Mouse (Mus musculus): ENCODE measurements around the gene Celf1. TPM values are rescaled to one million over a fixed set of nuclear protein-coding genes. Genes with fewer than 3 reads are reported as not detected.

Gene Celf1
- polyA plus RNA-seq, 1 experiment: 25.0 TPM

DNA sequence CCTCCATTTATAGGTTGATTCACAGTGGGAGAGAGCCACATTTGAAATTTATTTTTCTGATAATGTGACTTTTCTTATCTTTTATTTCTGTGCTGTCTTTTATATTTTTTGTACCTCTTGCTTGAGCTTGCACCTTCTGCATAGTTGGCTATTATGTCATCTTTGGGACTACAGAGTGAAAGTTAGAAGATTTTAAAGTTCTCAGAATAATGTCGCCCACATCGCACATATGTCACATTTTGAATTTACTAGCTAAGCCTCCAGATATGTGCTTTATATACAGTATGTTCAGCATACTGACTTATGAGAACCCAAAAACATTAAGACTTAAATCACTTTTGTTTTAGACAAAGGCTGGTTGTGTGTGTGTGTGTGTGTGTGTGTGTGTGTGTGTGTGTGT lies 19.8 kb downstream of the Celf1 start:
- Histone ChIP-seq H3K27ac (ENCODE audit: insufficient read depth, low read depth, low read length) (no peak overlapping the region), H3K4me1 (ENCODE audit: control insufficient read depth, insufficient read depth, insufficient read length, low read length) (peaks cover 1% of the 10 kb centered on the region; the same call in 1 of the 2 replicates), H3K27me3 (ENCODE audit: control insufficient read depth, insufficient read depth, low read length) (no peaks in the 10 kb centered on the region), H3K36me3 (ENCODE audit: control insufficient read depth, insufficient read depth, low read length) (peaks cover 4% of the 10 kb centered on the region; the same call in 1 of the 2 replicates), H3K4me3 (ENCODE audit: low read depth, low read length) (no peak overlapping the region)
- WGBS: 90% methylated on average over 2 of the region's 2 CpGs
- TF ChIP-seq CTCF (IDR thresholded peaks at IDR 0.05; ENCODE audit: extremely low read depth, insufficient read length, insufficient replicate concordance, low read depth, low read length): no peak
- no peak for TF ChIP-seq POLR2A (IDR thresholded peaks at IDR 0.05; ENCODE audit: low read depth, low read length)

GRCm38 (mm10) chr2:90963304-90963703 lies 23.1 kb downstream of the Celf1 start:
- 79% methylated on average over 1 of the region's 1 CpGs for WGBS
- H3K36me3 ChIP-seq (ENCODE audit: control insufficient read depth, insufficient read depth, low read length): peaks cover 4% of the 10 kb centered on the region; the same call in 1 of the 2 replicates
- H3K4me3 ChIP-seq (ENCODE audit: low read depth, low read length): no peak overlapping the region
- no peaks in the 10 kb centered on the region for H3K27me3 ChIP-seq (ENCODE audit: control insufficient read depth, insufficient read depth, low read length)
- no peak overlapping the region for H3K27ac ChIP-seq (ENCODE audit: insufficient read depth, low read depth, low read length)
- TF ChIP-seq CTCF (IDR thresholded peaks at IDR 0.05; ENCODE audit: extremely low read depth, insufficient read length, insufficient replicate concordance, low read depth, low read length): no peak
- no peak for TF ChIP-seq POLR2A (IDR thresholded peaks at IDR 0.05; ENCODE audit: low read depth, low read length)
- no peaks in the 10 kb centered on the region; the same call in 1 of the 2 replicates for H3K4me1 ChIP-seq (ENCODE audit: control insufficient read depth, insufficient read depth, insufficient read length, low read length)

DNA sequence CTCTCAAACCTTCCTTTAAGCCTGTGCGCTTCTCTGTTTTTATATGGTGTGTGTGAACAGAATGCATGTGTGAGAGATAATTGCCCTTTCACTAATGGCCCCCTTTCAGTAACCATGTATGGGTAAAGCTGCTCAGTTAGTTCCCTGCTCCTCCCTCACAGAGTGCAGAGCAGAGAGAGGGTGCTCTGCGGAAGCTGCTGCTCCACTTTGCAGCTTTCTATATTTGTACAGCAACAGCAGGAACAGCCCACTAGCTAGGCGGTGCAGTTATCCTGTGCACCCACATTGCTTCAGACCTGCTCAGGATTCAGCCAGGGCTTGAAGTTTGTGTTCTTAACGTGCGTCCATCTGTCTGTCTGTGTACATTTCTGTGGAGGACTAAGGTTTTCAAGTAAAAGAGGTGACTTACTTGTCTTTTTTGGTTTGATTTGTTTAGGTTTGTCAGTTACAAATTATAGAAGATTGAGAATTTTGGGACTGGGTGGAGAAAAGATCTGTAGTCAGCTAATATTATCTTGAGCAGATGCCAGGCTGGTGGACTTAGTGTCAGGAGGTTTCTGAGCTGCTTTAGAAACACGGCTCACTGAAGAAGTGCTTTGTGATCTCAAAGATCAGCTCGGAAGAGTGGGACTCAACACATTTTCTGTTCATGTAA lies 24.8 kb downstream of the Celf1 start:
- H3K36me3 ChIP-seq (ENCODE audit: control insufficient read depth, insufficient read depth, low read length): peaks cover 2% of the 10 kb centered on the region; the same call in 1 of the 2 replicates
- H3K4me1 ChIP-seq (ENCODE audit: control insufficient read depth, insufficient read depth, insufficient read length, low read length): no peaks in the 10 kb centered on the region; the same call in 1 of the 2 replicates
- no peaks in the 10 kb centered on the region for H3K27me3 ChIP-seq (ENCODE audit: control insufficient read depth, insufficient read depth, low read length)
- no peak for TF ChIP-seq POLR2A (IDR thresholded peaks at IDR 0.05; ENCODE audit: low read depth, low read length)
- TF ChIP-seq CTCF (IDR thresholded peaks at IDR 0.05; ENCODE audit: extremely low read depth, insufficient read length, insufficient replicate concordance, low read depth, low read length): no peak
- no peak overlapping the region for H3K27ac ChIP-seq (ENCODE audit: insufficient read depth, low read depth, low read length)
- WGBS: 47% methylated on average over 7 of the region's 7 CpGs
- H3K4me3 ChIP-seq (ENCODE audit: low read depth, low read length): no peak overlapping the region

GRCm38 (mm10) chr2:90965466-90966080 lies 25.4 kb downstream of the Celf1 start:
- Histone ChIP-seq H3K36me3 (ENCODE audit: control insufficient read depth, insufficient read depth, low read length) (peaks cover under 1% of the 10 kb centered on the region; the same call in 1 of the 2 replicates), H3K4me3 (ENCODE audit: low read depth, low read length) (no peak overlapping the region), H3K27ac (ENCODE audit: insufficient read depth, low read depth, low read length) (no peak overlapping the region), H3K4me1 (ENCODE audit: control insufficient read depth, insufficient read depth, insufficient read length, low read length) (no peaks in the 10 kb centered on the region; the same call in 1 of the 2 replicates), H3K27me3 (ENCODE audit: control insufficient read depth, insufficient read depth, low read length) (no peaks in the 10 kb centered on the region)
- WGBS: 13% methylated on average over 2 of the region's 2 CpGs
- TF ChIP-seq CTCF (IDR thresholded peaks at IDR 0.05; ENCODE audit: extremely low read depth, insufficient read length, insufficient replicate concordance, low read depth, low read length): no peak
- TF ChIP-seq POLR2A (IDR thresholded peaks at IDR 0.05; ENCODE audit: low read depth, low read length): no peak

- no peak overlapping the region for H3K27ac ChIP-seq (ENCODE audit: insufficient read depth, low read depth, low read length)
- H3K27me3 ChIP-seq (ENCODE audit: control insufficient read depth, insufficient read depth, low read length): no peaks in the 10 kb centered on the region
- 0 out of 2 replicates have a peak, but pooled peaks cover 6% of the 10 kb centered on the region for H3K36me3 ChIP-seq (ENCODE audit: control insufficient read depth, insufficient read depth, low read length)
- TF ChIP-seq POLR2A (IDR thresholded peaks at IDR 0.05; ENCODE audit: low read depth, low read length) (no peak), CTCF (IDR thresholded peaks at IDR 0.05; ENCODE audit: extremely low read depth, insufficient read length, insufficient replicate concordance, low read depth, low read length) (no peak)
- H3K4me3 ChIP-seq (ENCODE audit: low read depth, low read length): no peak overlapping the region
- no peaks in the 10 kb centered on the region for H3K4me1 ChIP-seq (ENCODE audit: control insufficient read depth, insufficient read depth, insufficient read length, low read length)
Observed at GRCm38 (mm10) chr2:90970606-90971005, 30.4 kb downstream of the Celf1 start.

- 0 out of 2 replicates have a peak, but pooled peaks cover 2% of the 10 kb centered on the region for H3K4me1 ChIP-seq (ENCODE audit: control insufficient read depth, insufficient read depth, insufficient read length, low read length)
- no peak overlapping the region for H3K4me3 ChIP-seq (ENCODE audit: low read depth, low read length)
- H3K36me3 ChIP-seq (ENCODE audit: control insufficient read depth, insufficient read depth, low read length): 0 out of 2 replicates have a peak, but pooled peaks cover 6% of the 10 kb centered on the region
- no peak overlapping the region for H3K27ac ChIP-seq (ENCODE audit: insufficient read depth, low read depth, low read length)
- no peaks in the 10 kb centered on the region for H3K27me3 ChIP-seq (ENCODE audit: control insufficient read depth, insufficient read depth, low read length)
- TF ChIP-seq CTCF (IDR thresholded peaks at IDR 0.05; ENCODE audit: extremely low read depth, insufficient read length, insufficient replicate concordance, low read depth, low read length) (no peak), POLR2A (IDR thresholded peaks at IDR 0.05; ENCODE audit: low read depth, low read length) (no peak)
Observed at GRCm38 (mm10) chr2:90974101-90974500, 33.9 kb downstream of the Celf1 start.

GRCm38 (mm10) chr2:90975181-90975835 lies 35.1 kb downstream of the Celf1 start:
- no peaks in the 10 kb centered on the region for H3K27me3 ChIP-seq (ENCODE audit: control insufficient read depth, insufficient read depth, low read length)
- 0 out of 2 replicates have a peak, but pooled peaks cover 2% of the 10 kb centered on the region for H3K4me1 ChIP-seq (ENCODE audit: control insufficient read depth, insufficient read depth, insufficient read length, low read length)
- H3K27ac ChIP-seq (ENCODE audit: insufficient read depth, low read depth, low read length): no peak overlapping the region
- 76% methylated on average over 7 of the region's 7 CpGs for WGBS
- TF ChIP-seq POLR2A (IDR thresholded peaks at IDR 0.05; ENCODE audit: low read depth, low read length): no peak
- TF ChIP-seq CTCF (IDR thresholded peaks at IDR 0.05; ENCODE audit: extremely low read depth, insufficient read length, insufficient replicate concordance, low read depth, low read length): no peak
- no peak overlapping the region for H3K4me3 ChIP-seq (ENCODE audit: low read depth, low read length)
- H3K36me3 ChIP-seq (ENCODE audit: control insufficient read depth, insufficient read depth, low read length): 0 out of 2 replicates have a peak, but pooled peaks cover 6% of the 10 kb centered on the region

Data from small intestine, adult 2 months (tissue).